Mouse (Mus musculus) midbrain, embryonic 15.5 days (tissue): ENCODE measurements around the gene Sh3rf3. TPM values are rescaled to one million over a fixed set of nuclear protein-coding genes. Genes with fewer than 3 reads are reported as not detected.

Experiments
- ATAC-seq: fragments of 200-750 bp; cut with Nextera tagmentation; replicated peaks from 2 replicates; pipeline ENCODE4 v1.8.0; 2017; ENCODE audit warnings: moderate TSS enrichment
- H3K27ac ChIP-seq: fragments of 300-500 bp; sonication (generic); 2 replicates; pipeline ENCODE4 v1.5.1; 2015; ENCODE audit warnings: mild to moderate bottlenecking, inconsistent platforms
- H3K27me3 ChIP-seq: fragments of 300-500 bp; sonication (generic); replicated peaks from 2 replicates; pipeline ENCODE4 v1.6.1; 2015; ENCODE audit warnings: inconsistent platforms
- H3K36me3 ChIP-seq: fragments of 300-500 bp; sonication (generic); replicated peaks from 2 replicates; pipeline ENCODE4 v1.6.1; 2015; ENCODE audit warnings: inconsistent platforms
- H3K4me1 ChIP-seq: fragments of 300-500 bp; sonication (generic); 2 replicates; pipeline ENCODE4 v1.6.1; 2015; ENCODE audit warnings: inconsistent platforms
- H3K4me2 ChIP-seq: fragments of 300-500 bp; sonication (generic); 2 replicates; pipeline ENCODE4 v1.6.1; 2015; ENCODE audit warnings: inconsistent platforms, mild to moderate bottlenecking, moderate library complexity
- H3K4me3 ChIP-seq: fragments of 300-500 bp; sonication (generic); 2 replicates; pipeline ENCODE4 v1.5.1; 2015; ENCODE audit warnings: mild to moderate bottlenecking, inconsistent platforms
- H3K9ac ChIP-seq: fragments of 300-500 bp; sonication (generic); 2 replicates; pipeline ENCODE4 v1.6.1; 2015; ENCODE audit warnings: mild to moderate bottlenecking, inconsistent platforms
- H3K9me3 ChIP-seq: fragments of 300-500 bp; sonication (generic); 2 replicates; pipeline ENCODE4 v1.6.1; 2016; ENCODE audit warnings: inconsistent platforms
- WGBS: fragments of 180-500 bp; shearing (Covaris S2); methylation state at CpG from one replicate; pipeline ENCODE4 v1.1.7; 2015; ENCODE audit warnings: mixed read lengths; 5-methylcytosine and 5-hydroxymethylcytosine counted together
- polyA plus RNA-seq: library from polyadenylated mRNA; unstranded; fragments of >200 nt; fragmentation: Nextera tagmentation; extraction: Ambion mirVana; gene quantifications from 2 replicates; pipeline ENCODE4 v1.2.1, GENCODE M21; 2015

The Sh3rf3 gene
- polyA plus RNA-seq, 1 experiment from 2014 or later, result 3.1 TPM

GRCm38 (mm10) chr10:58855814-58856213 lies 42.7 kb downstream of the Sh3rf3 start:
- 0 out of 2 replicates have a peak, but pooled peaks have one; percentile 38 for ATAC-seq
- Histone ChIP-seq H3K4me3 (no peak overlapping the region), H3K9me3 (no peaks in the 10 kb centered on the region), H3K4me2 (no peak overlapping the region), H3K27ac (no peak overlapping the region), H3K9ac (no peak overlapping the region), H3K27me3 (no peaks in the 10 kb centered on the region), H3K36me3 (no peaks in the 10 kb centered on the region), H3K4me1 (peaks cover 16% of the 10 kb centered on the region)
- WGBS, result 72% methylated on average over 9 of the region's 9 CpGs

- no peak for ATAC-seq
- H3K4me1 ChIP-seq, result peaks cover 16% of the 10 kb centered on the region
- no peak overlapping the region for H3K27ac ChIP-seq
Observed at GRCm38 (mm10) chr10:58856742-58857141, 43.6 kb downstream of the Sh3rf3 start.

GRCm38 (mm10) chr10:58864735-58865134 lies 51.6 kb downstream of the Sh3rf3 start:
- Histone ChIP-seq H3K4me3 (no peak overlapping the region), H3K4me1 (peaks cover 3% of the 10 kb centered on the region; the same call in 1 of the 2 replicates), H3K36me3 (no peaks in the 10 kb centered on the region), H3K9ac (no peak overlapping the region), H3K27ac (no peak overlapping the region), H3K9me3 (no peaks in the 10 kb centered on the region), H3K4me2 (no peak overlapping the region), H3K27me3 (no peaks in the 10 kb centered on the region)
- ATAC-seq, result no peak
- WGBS, result 62% methylated on average over 2 of the region's 2 CpGs

More at GRCm38 (mm10) chr10:58856742-58857141, 43.6 kb downstream of the Sh3rf3 start:
- no peak overlapping the region for H3K4me2 ChIP-seq
- no peaks in the 10 kb centered on the region for H3K36me3 ChIP-seq
- H3K27me3 ChIP-seq, result no peaks in the 10 kb centered on the region
- no peak overlapping the region for H3K4me3 ChIP-seq
- no peak overlapping the region for H3K9ac ChIP-seq
- no peaks in the 10 kb centered on the region for H3K9me3 ChIP-seq

GRCm38 (mm10) chr10:58867536-58867935 lies 54.4 kb downstream of the Sh3rf3 start:
- no peaks in the 10 kb centered on the region for H3K36me3 ChIP-seq
- no peak overlapping the region for H3K27ac ChIP-seq
- H3K4me2 ChIP-seq, result no peak overlapping the region
- H3K27me3 ChIP-seq, result no peaks in the 10 kb centered on the region
- no peak overlapping the region for H3K4me3 ChIP-seq
- H3K9me3 ChIP-seq, result no peaks in the 10 kb centered on the region
- H3K9ac ChIP-seq, result no peak overlapping the region
- WGBS, result 83% methylated on average over 2 of the region's 2 CpGs
- ATAC-seq, result no peak
- peaks cover 25% of the 10 kb centered on the region for H3K4me1 ChIP-seq

GRCm38 (mm10) chr10:58869836-58870235 lies 56.7 kb downstream of the Sh3rf3 start:
- WGBS, result 94% methylated on average over 1 of the region's 1 CpGs
- ATAC-seq, result no peak

GRCm38 (mm10) chr10:58871149-58871820 lies 58.1 kb downstream of the Sh3rf3 start:
- no peak overlapping the region for H3K9ac ChIP-seq
- WGBS, result 52% methylated on average over 10 of the region's 10 CpGs
- no peaks in the 10 kb centered on the region for H3K9me3 ChIP-seq
- peak overlapping the region; percentile 81 for H3K27ac ChIP-seq
- peak; percentile 87 for ATAC-seq
- H3K27me3 ChIP-seq, result no peaks in the 10 kb centered on the region
- H3K4me3 ChIP-seq, result no peak overlapping the region
- H3K36me3 ChIP-seq, result no peaks in the 10 kb centered on the region
- no peak overlapping the region for H3K4me2 ChIP-seq
- peaks cover 24% of the 10 kb centered on the region for H3K4me1 ChIP-seq

More at GRCm38 (mm10) chr10:58869836-58870235, 56.7 kb downstream of the Sh3rf3 start:
- no peak overlapping the region for H3K4me2 ChIP-seq
- H3K4me3 ChIP-seq, result no peak overlapping the region
- no peak overlapping the region for H3K9ac ChIP-seq
- H3K27me3 ChIP-seq, result no peaks in the 10 kb centered on the region
- H3K9me3 ChIP-seq, result no peaks in the 10 kb centered on the region
- H3K27ac ChIP-seq, result no peak overlapping the region
- peaks cover 24% of the 10 kb centered on the region for H3K4me1 ChIP-seq
- no peaks in the 10 kb centered on the region for H3K36me3 ChIP-seq

GRCm38 (mm10) chr10:58871821-58872577 lies 58.8 kb downstream of the Sh3rf3 start:
- 58% methylated on average over 7 of the region's 7 CpGs for WGBS
- no peaks in the 10 kb centered on the region for H3K9me3 ChIP-seq
- H3K27me3 ChIP-seq, result no peaks in the 10 kb centered on the region
- H3K27ac ChIP-seq, result peak overlapping the region; percentile 81
- H3K36me3 ChIP-seq, result no peaks in the 10 kb centered on the region
- H3K4me1 ChIP-seq, result peaks cover 24% of the 10 kb centered on the region
- H3K4me3 ChIP-seq, result no peak overlapping the region
- peak; percentile 74 for ATAC-seq
- H3K9ac ChIP-seq, result no peak overlapping the region
- H3K4me2 ChIP-seq, result no peak overlapping the region

GRCm38 (mm10) chr10:58877835-58878234 lies 64.7 kb downstream of the Sh3rf3 start:
- no peaks in the 10 kb centered on the region for H3K9me3 ChIP-seq
- H3K27ac ChIP-seq, result no peak overlapping the region
- H3K4me3 ChIP-seq, result no peak overlapping the region
- H3K4me2 ChIP-seq, result no peak overlapping the region
- H3K27me3 ChIP-seq, result no peaks in the 10 kb centered on the region
- 96% methylated on average over 4 of the region's 4 CpGs for WGBS
- peaks cover under 1% of the 10 kb centered on the region; the same call in 1 of the 2 replicates for H3K4me1 ChIP-seq
- H3K9ac ChIP-seq, result no peak overlapping the region
- ATAC-seq, result no peak
- no peaks in the 10 kb centered on the region for H3K36me3 ChIP-seq

- Histone ChIP-seq H3K9me3 (no peaks in the 10 kb centered on the region), H3K36me3 (no peaks in the 10 kb centered on the region), H3K4me2 (no peak overlapping the region), H3K4me3 (no peak overlapping the region), H3K27me3 (no peaks in the 10 kb centered on the region), H3K27ac (no peak overlapping the region), H3K4me1 (no peaks in the 10 kb centered on the region), H3K9ac (no peak overlapping the region)
- WGBS, result 94% methylated on average over 4 of the region's 4 CpGs
- ATAC-seq, result no peak
Observed at GRCm38 (mm10) chr10:58878636-58879035, 65.5 kb downstream of the Sh3rf3 start.

GRCm38 (mm10) chr10:58882741-58883140 lies 69.6 kb downstream of the Sh3rf3 start:
- no peaks in the 10 kb centered on the region for H3K27me3 ChIP-seq
- H3K9ac ChIP-seq, result no peak overlapping the region
- H3K4me2 ChIP-seq, result no peak overlapping the region
- H3K4me3 ChIP-seq, result no peak overlapping the region
- no peak overlapping the region for H3K27ac ChIP-seq
- H3K4me1 ChIP-seq, result no peaks in the 10 kb centered on the region
- 85% methylated on average over 2 of the region's 2 CpGs for WGBS
- H3K9me3 ChIP-seq, result no peaks in the 10 kb centered on the region
- no peak for ATAC-seq
- H3K36me3 ChIP-seq, result no peaks in the 10 kb centered on the region

GRCm38 (mm10) chr10:58885351-58885750 lies 72.2 kb downstream of the Sh3rf3 start:
- H3K27ac ChIP-seq, result no peak overlapping the region
- no peaks in the 10 kb centered on the region for H3K36me3 ChIP-seq
- H3K27me3 ChIP-seq, result no peaks in the 10 kb centered on the region
- no peak overlapping the region for H3K4me3 ChIP-seq
- H3K4me2 ChIP-seq, result no peak overlapping the region
- H3K4me1 ChIP-seq, result peaks cover 2% of the 10 kb centered on the region
- H3K9ac ChIP-seq, result no peak overlapping the region
- H3K9me3 ChIP-seq, result no peaks in the 10 kb centered on the region
- 19% methylated on average over 5 of the region's 5 CpGs for WGBS
- no peak for ATAC-seq

- H3K9ac ChIP-seq, result no peak overlapping the region
- WGBS, result 83% methylated on average over 2 of the region's 2 CpGs
- no peaks in the 10 kb centered on the region for H3K27me3 ChIP-seq
- no peak overlapping the region for H3K4me3 ChIP-seq
- no peak overlapping the region for H3K4me2 ChIP-seq
- no peaks in the 10 kb centered on the region for H3K9me3 ChIP-seq
- H3K36me3 ChIP-seq, result no peaks in the 10 kb centered on the region
- no peak overlapping the region for H3K27ac ChIP-seq
- no peak for ATAC-seq
- peaks cover 6% of the 10 kb centered on the region for H3K4me1 ChIP-seq
Observed at GRCm38 (mm10) chr10:58885816-58886215, 72.7 kb downstream of the Sh3rf3 start.
